Mouse (Mus musculus) MEL (cell line): ENCODE results near the gene Rps23. TPM values are rescaled to one million over a fixed set of nuclear protein-coding genes. Genes with fewer than 3 reads are reported as not detected.

Experiments
- DNase-seq: peaks from one replicate; pipeline ENCODE4 v3.0.0; 2011; ENCODE audit warnings: low read depth, low spot score
- H3K27ac ChIP-seq: 2 replicates; pipeline ENCODE4 v1.5.1; 2012; ENCODE audit warnings: low read depth, mild to moderate bottlenecking, control low read depth, low read length, moderate library complexity; ENCODE audit not compliant: control insufficient read depth
- H3K27me3 ChIP-seq, 2 experiments: fragments of 150-350 bp in 1 of 2; sonication (generic) in 1 of 2; 2 replicates each; pipeline ENCODE4 v1.6.1; 2012; ENCODE audit warnings: low read length in 2 of 2, mild to moderate bottlenecking in 2 of 2, improper control_type of control experiment in 1 of 2, moderate library complexity in 1 of 2; ENCODE audit not compliant: insufficient read depth in 2 of 2, control insufficient read depth in 1 of 2
- H3K36me3 ChIP-seq, 2 experiments: 2 replicates each; pipeline ENCODE4 v1.6.1; 2012 to 2014; ENCODE audit warnings: low read length in 2 of 2, improper control_type of control experiment in 1 of 2, inconsistent platforms in 1 of 2, mild to moderate bottlenecking in 1 of 2; ENCODE audit not compliant: insufficient read depth in 2 of 2, control insufficient read depth in 1 of 2
- H3K4me1 ChIP-seq, 2 experiments: fragments of 150-350 bp in 1 of 2; sonication (generic) in 1 of 2; 2 replicates each; pipeline ENCODE4 v1.6.1; 2012; ENCODE audit warnings: low read length in 2 of 2, improper control_type of control experiment in 1 of 2, mild to moderate bottlenecking in 1 of 2; ENCODE audit not compliant: insufficient read depth in 2 of 2, control insufficient read depth in 1 of 2
- H3K4me3 ChIP-seq, 2 experiments: fragments of 150-350 bp in 1 of 2; sonication (generic) in 1 of 2; 2 replicates each; pipeline ENCODE4 v1.5.1; 2012; ENCODE audit warnings: low read depth in 2 of 2, low read length in 2 of 2, mild to moderate bottlenecking in 2 of 2, moderate library complexity in 2 of 2, control low read depth in 1 of 2, improper control_type of control experiment in 1 of 2; ENCODE audit not compliant: control insufficient read depth in 1 of 2, insufficient read depth in 1 of 2
- H3K79me2 ChIP-seq: 2 replicates; pipeline ENCODE4 v1.6.1; 2012; ENCODE audit warnings: mild to moderate bottlenecking, low read length, moderate library complexity; ENCODE audit not compliant: control insufficient read depth, poor library complexity, insufficient read depth
- H3K9ac ChIP-seq: 2 replicates; pipeline ENCODE4 v1.6.1; 2012; ENCODE audit warnings: low read depth, mild to moderate bottlenecking, control low read depth, low read length, moderate library complexity; ENCODE audit not compliant: control insufficient read depth, poor library complexity, severe bottlenecking
- H3K9me3 ChIP-seq: fragments of 150-350 bp; sonication (generic); replicated peaks from 2 replicates; pipeline ENCODE4 v1.6.1; 2012; ENCODE audit warnings: mild to moderate bottlenecking, low read length, improper control_type of control experiment, moderate library complexity; ENCODE audit not compliant: insufficient read depth
- CTCF ChIP-seq, 3 experiments: IDR thresholded peaks in 2 of 3; conservative IDR thresholded peaks in 1 of 3; 2 replicates each; pipeline ENCODE4 v1.5.1; 2011 to 2012; ENCODE audit warnings: low read length in 3 of 3, low read depth in 2 of 3, mild to moderate bottlenecking in 2 of 3, improper control_type of control experiment in 1 of 3, inconsistent platforms in 1 of 3, mixed read lengths in 1 of 3, moderate library complexity in 1 of 3; ENCODE audit not compliant: control insufficient read depth in 1 of 3, insufficient read depth in 1 of 3, poor library complexity in 1 of 3, severe bottlenecking in 1 of 3
- E2F4 ChIP-seq: IDR thresholded peaks from 2 replicates; pipeline ENCODE4 v1.6.1; 2011; ENCODE audit warnings: low read depth, low read length, improper control_type of control experiment, borderline replicate concordance
- EP300 ChIP-seq, 2 experiments: IDR thresholded peaks; 2 replicates each; pipeline ENCODE4 v1.6.1; 2011; ENCODE audit warnings: improper control_type of control experiment in 2 of 2, low read length in 2 of 2, low read depth in 1 of 2, mild to moderate bottlenecking in 1 of 2
- JUND ChIP-seq: IDR thresholded peaks from 2 replicates; pipeline ENCODE4 v1.6.1; 2011; ENCODE audit warnings: low read depth, mild to moderate bottlenecking, improper control_type of control experiment, low read length
- MXI1 ChIP-seq: IDR thresholded peaks from 2 replicates; pipeline ENCODE4 v1.6.1; 2011; ENCODE audit warnings: mild to moderate bottlenecking, low read depth, low read length, improper control_type of control experiment
- MYC ChIP-seq: IDR thresholded peaks from 2 replicates; pipeline ENCODE4 v1.6.1; 2011; ENCODE audit warnings: low read depth, mild to moderate bottlenecking, low read length, improper control_type of control experiment, moderate library complexity
- NELFE ChIP-seq: IDR thresholded peaks from 2 replicates; pipeline ENCODE4 v1.6.1; 2011; ENCODE audit warnings: low read depth, low read length, improper control_type of control experiment
- POLR2AphosphoS2 ChIP-seq: IDR thresholded peaks from 2 replicates; pipeline ENCODE4 v1.6.1; 2011; ENCODE audit warnings: low read length, improper control_type of control experiment
- POLR2AphosphoS5 ChIP-seq: IDR thresholded peaks from 2 replicates; pipeline ENCODE4 v1.6.1; 2012; ENCODE audit warnings: low read depth, borderline replicate concordance, mild to moderate bottlenecking, inconsistent platforms, low read length, moderate library complexity, mixed read lengths
- SMC3 ChIP-seq: IDR thresholded peaks from 2 replicates; pipeline ENCODE4 v1.6.1; 2011; ENCODE audit warnings: low read depth, low read length, improper control_type of control experiment
- TAL1 ChIP-seq: IDR thresholded peaks from 2 replicates; pipeline ENCODE4 v1.6.1; 2012; ENCODE audit warnings: mild to moderate bottlenecking, inconsistent platforms, low read length, moderate library complexity, mixed read lengths
- TBP ChIP-seq: IDR thresholded peaks from 2 replicates; pipeline ENCODE4 v1.8.0; 2011; ENCODE audit warnings: low read depth, low read length, improper control_type of control experiment
- UBTF ChIP-seq: IDR thresholded peaks from 2 replicates; pipeline ENCODE4 v1.6.1; 2012; ENCODE audit warnings: low read depth, mild to moderate bottlenecking, inconsistent platforms, low read length, improper control_type of control experiment, moderate library complexity, borderline replicate concordance; ENCODE audit not compliant: insufficient read depth
- USF1 ChIP-seq: IDR thresholded peaks from 2 replicates; pipeline ENCODE4 v1.6.1; 2014; ENCODE audit warnings: low read depth, mild to moderate bottlenecking, inconsistent platforms, low read length, improper control_type of control experiment, moderate library complexity
- USF2 ChIP-seq, 2 experiments: IDR thresholded peaks; 2 replicates each; pipeline ENCODE4 v1.6.1; 2011 to 2012; ENCODE audit warnings: improper control_type of control experiment in 2 of 2, low read length in 2 of 2, borderline replicate concordance in 1 of 2, inconsistent platforms in 1 of 2, low read depth in 1 of 2, mild to moderate bottlenecking in 1 of 2; ENCODE audit not compliant: insufficient read depth in 1 of 2
- ZC3H11A ChIP-seq: IDR thresholded peaks from 2 replicates; pipeline ENCODE4 v1.6.1; 2012; ENCODE audit warnings: low read depth, mild to moderate bottlenecking, inconsistent platforms, low read length, improper control_type of control experiment
- ZNF384 ChIP-seq: IDR thresholded peaks from 2 replicates; pipeline ENCODE4 v1.6.1; 2012; ENCODE audit warnings: low read depth, mild to moderate bottlenecking, inconsistent platforms, low read length, improper control_type of control experiment
- polyA plus RNA-seq, 2 experiments: library from polyadenylated mRNA; stranded (reverse) in 1 of 2; unstranded in 1 of 2; fragments of >175 nt in 1 of 2; fragments of >200 nt in 1 of 2; gene quantifications; 2 replicates each; pipeline versions ENCODE4 v1.2.1 to v1.2.4; 2012; ENCODE audit warnings: low replicate concordance in 2 of 2, low read depth in 1 of 2; ENCODE audit not compliant: insufficient read length in 2 of 2, insufficient read depth in 1 of 2, missing spikeins in 1 of 2
- total RNA-seq: library from RNA; depleted of rRNA; stranded (reverse); fragments of 300-350 nt; gene quantifications from 2 replicates; pipeline ENCODE4 v1.2.3, GENCODE M21; 2012

Rps23 gene
- total and polyA plus RNA-seq, 3 experiments = 389 to 2,086 TPM; not detected in 1

DNA sequence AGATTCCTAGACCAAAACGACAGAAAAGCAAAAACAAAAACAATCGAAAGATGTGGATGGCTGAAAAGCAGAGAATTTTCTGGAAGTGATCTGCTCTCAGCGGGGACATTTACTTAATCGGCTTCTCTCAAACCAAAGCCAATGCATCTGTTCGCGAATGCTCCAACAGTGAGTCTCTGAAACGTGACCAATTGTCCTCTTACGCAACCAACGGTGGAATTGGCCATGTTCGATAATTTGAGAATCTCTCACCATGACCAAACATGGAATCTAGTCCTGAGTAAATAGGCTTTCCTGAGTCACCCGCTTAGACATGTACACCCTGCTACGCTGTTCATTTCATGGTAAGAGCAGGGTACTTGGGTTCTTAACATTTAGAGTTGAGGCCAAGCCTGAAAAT, 25.9 kb upstream of the Rps23 start:
- H3K27ac ChIP-seq = no peak overlapping the region
- no peaks in the 10 kb centered on the region for H3K4me1 ChIP-seq
- no peak overlapping the region for H3K9ac ChIP-seq
- TF ChIP-seq MYC = no peak
- no peak for TF ChIP-seq TAL1
- TF ChIP-seq POLR2AphosphoS2 = no peak
- TF ChIP-seq MXI1 = no peak
- TF ChIP-seq CTCF (IDR thresholded peaks at IDR 0.05 in 2 of 3, conservative IDR thresholded peaks at IDR 0.05 in 1 of 3; ENCODE audit: control insufficient read depth in 1 of 3, insufficient read depth in 1 of 3, low read depth in 2 of 3, low read length in 3 of 3, poor library complexity in 1 of 3, severe bottlenecking in 1 of 3) = no peak
- TF ChIP-seq POLR2AphosphoS5 = no peak
- TF ChIP-seq EP300 (IDR thresholded peaks at IDR 0.05; ENCODE audit: low read depth in 1 of 2, low read length in 2 of 2) = no peak
- TF ChIP-seq SMC3 = no peak
- no peak for TF ChIP-seq NELFE
- TF ChIP-seq USF2 (IDR thresholded peaks at IDR 0.05; ENCODE audit: borderline replicate concordance in 1 of 2, insufficient read depth in 1 of 2, low read depth in 1 of 2, low read length in 2 of 2) = no peak
- no peak for TF ChIP-seq JUND
- TF ChIP-seq ZC3H11A = no peak
- no peak for TF ChIP-seq TBP
- DNase-seq = no peak
- no peaks in the 10 kb centered on the region for H3K79me2 ChIP-seq
- no peaks in the 10 kb centered on the region for H3K27me3 ChIP-seq
- no peaks in the 10 kb centered on the region for H3K36me3 ChIP-seq
- no peaks in the 10 kb centered on the region for H3K9me3 ChIP-seq
- H3K4me3 ChIP-seq = no peak overlapping the region

DNA sequence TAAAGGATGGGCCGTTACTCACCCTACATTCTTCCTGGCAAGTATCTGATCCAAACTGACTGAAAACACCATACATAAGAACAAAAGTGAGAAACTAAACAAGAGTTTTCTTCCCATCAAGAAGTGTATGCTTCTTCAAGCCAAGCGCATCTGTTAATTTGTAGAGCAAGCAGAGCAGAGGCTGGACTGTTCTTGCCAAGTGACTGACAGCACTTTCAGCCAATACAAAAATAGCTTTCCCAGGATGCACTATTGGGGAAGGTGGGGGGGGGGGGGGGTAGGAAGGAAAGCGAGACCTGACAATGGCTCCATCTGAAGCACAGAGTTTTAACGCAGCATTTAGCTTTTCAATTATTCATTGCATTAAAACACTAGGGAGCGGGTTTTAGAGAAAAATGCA, 17.6 kb upstream of the Rps23 start, which contains the start of gene Atp6ap1l:
Gene Atp6ap1l (minus strand): TSS at position 180 of the 400 bp plus-strand sequence.
- TF ChIP-seq E2F4 = no peak
- TF ChIP-seq USF2 (IDR thresholded peaks at IDR 0.05; ENCODE audit: borderline replicate concordance in 1 of 2, insufficient read depth in 1 of 2, low read depth in 1 of 2, low read length in 2 of 2) = no peak
- TF ChIP-seq ZNF384 = no peak
- TF ChIP-seq UBTF = no peak
- no peak for TF ChIP-seq MXI1
- no peak for TF ChIP-seq USF1
- Histone ChIP-seq H3K36me3 (no peaks in the 10 kb centered on the region), H3K79me2 (no peaks in the 10 kb centered on the region), H3K9ac (no peak within 1 kb of the TSS), H3K27ac (no peak within 1 kb of the TSS), H3K9me3 (no peaks in the 10 kb centered on the region), H3K4me1 (no peaks in the 10 kb centered on the region), H3K27me3 (no peaks in the 10 kb centered on the region; a peak in 2 of 4 replicates), H3K4me3 (no peak within 1 kb of the TSS)
- DNase-seq = no peak
